Comparison of ENCODE assay signal across 24 mouse cellular contexts in the genomic region with DNA sequence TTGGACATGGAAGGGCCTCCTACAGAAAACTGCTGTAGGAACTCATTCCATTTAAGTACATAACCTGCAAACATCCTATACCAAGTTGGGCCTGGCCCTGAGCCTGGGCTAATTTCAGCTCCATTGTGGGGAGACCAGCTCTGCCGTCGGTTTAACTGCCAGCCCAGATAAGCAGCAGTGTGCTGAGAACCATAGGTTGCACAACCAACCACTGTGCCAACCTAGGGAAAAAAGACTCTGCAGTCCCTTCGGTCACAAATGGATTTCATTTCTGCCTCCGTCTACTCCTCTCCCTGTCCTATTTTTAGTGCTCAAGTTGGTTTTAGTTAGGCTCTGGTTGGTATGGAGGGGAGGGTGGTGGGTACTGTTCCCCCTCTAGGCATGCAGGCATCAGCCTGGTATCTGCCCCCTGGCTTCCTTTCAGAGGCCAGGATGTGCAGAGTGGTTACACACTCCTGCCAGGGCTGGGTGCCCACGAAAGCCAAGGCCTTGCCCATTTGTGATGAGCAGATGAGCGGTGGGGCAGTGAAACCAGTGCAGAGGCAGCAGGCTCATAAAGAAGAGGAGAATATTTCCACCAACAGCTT.
DNase-seq lines count a peak whose midpoint lies in the region; ATAC-seq lines count a peak whose summit lies in the region.
"Had no signal": no experiment of that assay in that cellular context is flagged by ENCODE, and none has a peak within 500 bp of the region (broad histone marks: within the 10 kb centered on the region; RNA-seq: fewer than 3 reads in every experiment).

No protein-coding gene starts in this region.

- H3K9ac ChIP-seq in embryonic facial prominence, embryonic 15.5 days, result no peak overlapping the region
- no peak overlapping the region for H3K9ac ChIP-seq in intestine, embryonic 16.5 days (ENCODE audit: low read depth, low read length)
- H3K9ac ChIP-seq in stomach, embryonic 15.5 days, result no peak overlapping the region
- H3K9ac ChIP-seq: forebrain, embryonic 13.5 days; hindbrain, embryonic 13.5 days; liver, postnatal 0 days had no signal

- no peak for DNase-seq in embryonic facial prominence, embryonic 10.5 days (ENCODE audit: low spot score)
- peak; percentile 37 for DNase-seq in adipocyte (ENCODE audit: low spot score)
- no peak for DNase-seq in kidney, postnatal 36 days
- no peak for DNase-seq in layer of hippocampus, postnatal 14 days (ENCODE audit: low spot score in 2 of 2)
- no peak for DNase-seq in layer of hippocampus, adult 9-10 months (ENCODE audit: low spot score)
- DNase-seq: adrenal gland, postnatal 14 days; cerebellum, adult 11 months; cerebellum, postnatal 36 days; gastrocnemius, postnatal 25 days; kidney, adult 11 months; liver, postnatal 0 days; lung, postnatal 10 days had no signal

- no peak overlapping the region for H3K4me3 ChIP-seq in embryonic facial prominence, embryonic 15.5 days (replicated peaks)
- no peak overlapping the region for H3K4me3 ChIP-seq in embryonic facial prominence, embryonic 10.5 days
- no peak overlapping the region for H3K4me3 ChIP-seq in intestine, embryonic 16.5 days (ENCODE audit: low read length)
- no peak overlapping the region for H3K4me3 ChIP-seq in stomach, embryonic 15.5 days (replicated peaks)
- H3K4me3 ChIP-seq: erythroblast, embryonic 14.5 days; forebrain, embryonic 13.5 days; hindbrain, embryonic 13.5 days; layer of hippocampus, adult 2 months; limb, embryonic 10.5 days; midbrain, embryonic 10.5 days had no signal

- no peak overlapping the region for H3K27ac ChIP-seq in embryonic facial prominence, embryonic 15.5 days (replicated peaks)
- H3K27ac ChIP-seq in embryonic facial prominence, embryonic 10.5 days (replicated peaks), result no peak overlapping the region
- H3K27ac ChIP-seq in intestine, embryonic 16.5 days (ENCODE audit: low read length), result peak overlapping the region; percentile 50; the same call in 1 of the 2 replicates
- peak overlapping the region; percentile 72 for H3K27ac ChIP-seq in stomach, embryonic 15.5 days
- H3K27ac ChIP-seq: forebrain, embryonic 13.5 days; hindbrain, embryonic 13.5 days; kidney, postnatal 0 days; layer of hippocampus, adult 2 months; limb, embryonic 10.5 days; midbrain, embryonic 10.5 days had no signal

- ATAC-seq in embryonic facial prominence, embryonic 15.5 days (ENCODE audit: insufficient number of reproducible peaks, low FRiP score, low TSS enrichment, low read depth), result 0 out of 2 replicates have a peak, but pooled peaks have one; percentile 47
- peak; percentile 82 for ATAC-seq in intestine, embryonic 16.5 days
- ATAC-seq in stomach, embryonic 15.5 days (ENCODE audit: insufficient read depth, low FRiP score, low read depth), result peak; percentile 54
- ATAC-seq: activated CD4-positive, CD25-positive, alpha-beta regulatory T cell, adult 4 months; CD4-positive, CD25-positive, alpha-beta regulatory T cell, adult 4 months; forebrain, embryonic 13.5 days; liver, postnatal 0 days had no signal

- H3K27me3 ChIP-seq in embryonic facial prominence, embryonic 15.5 days, result no peaks in the 10 kb centered on the region
- H3K27me3 ChIP-seq in embryonic facial prominence, embryonic 10.5 days (replicated peaks; ENCODE audit: low read depth, poor library complexity, severe bottlenecking), result no peaks in the 10 kb centered on the region
- H3K27me3 ChIP-seq in intestine, embryonic 16.5 days (replicated peaks; ENCODE audit: control insufficient read depth, insufficient read depth, low read length), result no peaks in the 10 kb centered on the region
- H3K27me3 ChIP-seq in stomach, embryonic 15.5 days (replicated peaks), result no peaks in the 10 kb centered on the region
- H3K27me3 ChIP-seq: forebrain, embryonic 13.5 days; hindbrain, embryonic 13.5 days had no signal

- no peak overlapping the region for H3K4me2 ChIP-seq in embryonic facial prominence, embryonic 15.5 days (replicated peaks)
- H3K4me2 ChIP-seq in intestine, embryonic 16.5 days (ENCODE audit: low read depth, low read length), result 0 out of 2 replicates have a peak overlapping the region, but pooled peaks have one; percentile 14
- no peak overlapping the region for H3K4me2 ChIP-seq in stomach, embryonic 15.5 days
- H3K4me2 ChIP-seq: forebrain, embryonic 13.5 days; hindbrain, embryonic 13.5 days had no signal

- no peaks in the 10 kb centered on the region for H3K36me3 ChIP-seq in embryonic facial prominence, embryonic 15.5 days
- no peaks in the 10 kb centered on the region for H3K36me3 ChIP-seq in embryonic facial prominence, embryonic 10.5 days (replicated peaks)
- H3K36me3 ChIP-seq in intestine, embryonic 16.5 days (ENCODE audit: control insufficient read depth, insufficient read depth, low read length), result no peaks in the 10 kb centered on the region
- H3K36me3 ChIP-seq in stomach, embryonic 15.5 days, result no peaks in the 10 kb centered on the region
- H3K36me3 ChIP-seq: hindbrain, embryonic 13.5 days; limb, embryonic 10.5 days; midbrain, embryonic 10.5 days had no signal

- 61% methylated on average over 6 of the region's 6 CpGs for WGBS in embryonic facial prominence, embryonic 15.5 days
- 88% methylated on average over 6 of the region's 6 CpGs for WGBS in embryonic facial prominence, embryonic 10.5 days
- WGBS in intestine, embryonic 16.5 days, result 77% methylated on average over 6 of the region's 6 CpGs
- WGBS in stomach, embryonic 15.5 days, result 70% methylated on average over 6 of the region's 6 CpGs

- 0 out of 2 replicates have a peak, but pooled peaks cover 8% of the 10 kb centered on the region for H3K4me1 ChIP-seq in embryonic facial prominence, embryonic 15.5 days
- H3K4me1 ChIP-seq in embryonic facial prominence, embryonic 10.5 days, result no peaks in the 10 kb centered on the region
- peaks cover 6% of the 10 kb centered on the region; the same call in 1 of the 2 replicates for H3K4me1 ChIP-seq in intestine, embryonic 16.5 days (ENCODE audit: control insufficient read depth, insufficient read depth, low read length)
- H3K4me1 ChIP-seq in stomach, embryonic 15.5 days, result peaks cover 4% of the 10 kb centered on the region; the same call in 1 of the 2 replicates
- H3K4me1 ChIP-seq: forebrain, embryonic 13.5 days; hindbrain, embryonic 13.5 days; limb, embryonic 10.5 days had no signal

- H3K9me3 ChIP-seq in embryonic facial prominence, embryonic 15.5 days (replicated peaks), result no peaks in the 10 kb centered on the region
- no peaks in the 10 kb centered on the region for H3K9me3 ChIP-seq in embryonic facial prominence, embryonic 10.5 days
- no peaks in the 10 kb centered on the region for H3K9me3 ChIP-seq in intestine, embryonic 16.5 days (ENCODE audit: control insufficient read depth, low read length)
- H3K9me3 ChIP-seq in stomach, embryonic 15.5 days, result no peaks in the 10 kb centered on the region
- H3K9me3 ChIP-seq: forebrain, embryonic 13.5 days; hindbrain, embryonic 13.5 days; limb, embryonic 10.5 days; midbrain, embryonic 10.5 days had no signal

Comparison
In these comparisons a context has a peak if more than half of its experiments do, and no peak if none do; other contexts are left out.
1. H3K27ac ChIP-seq: peak in intestine, embryonic 16.5 days (single experiment) and stomach, embryonic 15.5 days (single experiment); none in embryonic facial prominence, embryonic 15.5 days (single experiment) and embryonic facial prominence, embryonic 10.5 days (single experiment).
2. Peak in every context shown above with its lines, with median percentiles within 50 percentile points of each other: ATAC-seq.